Mouse (Mus musculus): Measurements from ENCODE around the gene Sh3gl2. TPM values are rescaled to one million over a fixed set of nuclear protein-coding genes. Genes with fewer than 3 reads are reported as not detected.

Sh3gl2 gene
- polyA plus RNA-seq, 1 experiment from 2014 or later: 14.8 TPM

- Histone ChIP-seq H3K9ac (ENCODE audit: low read length) (no peak overlapping the region), H3K27me3 (ENCODE audit: control insufficient read depth, insufficient read depth, low read length) (no peaks in the 10 kb centered on the region), H3K4me3 (ENCODE audit: low read depth, low read length) (no peak overlapping the region), H3K4me2 (ENCODE audit: low read depth) (no peak overlapping the region), H3K36me3 (ENCODE audit: control insufficient read depth, insufficient read depth, low read length) (no peaks in the 10 kb centered on the region), H3K9me3 (ENCODE audit: control insufficient read depth, low read length) (no peaks in the 10 kb centered on the region), H3K4me1 (ENCODE audit: control insufficient read depth, insufficient read depth, low read length) (no peaks in the 10 kb centered on the region), H3K27ac (ENCODE audit: low read depth, low read length) (no peak overlapping the region)
- 88% methylated on average over 7 of the region's 7 CpGs for WGBS
- no peak for ATAC-seq (ENCODE audit: insufficient read depth, low FRiP score, low TSS enrichment)
- DNase-seq (ENCODE audit: low spot score): no peak
Measured at GRCm38 (mm10) chr4:85526966-85527566, 322.1 kb downstream of the Sh3gl2 start.

- no peak for DNase-seq (ENCODE audit: low spot score)
- H3K4me2 ChIP-seq (ENCODE audit: low read depth): no peak overlapping the region
- H3K9ac ChIP-seq (ENCODE audit: low read length): no peak overlapping the region
- no peak overlapping the region for H3K27ac ChIP-seq (ENCODE audit: low read depth, low read length)
- 82% methylated on average over 1 of the region's 1 CpGs for WGBS
- no peak overlapping the region for H3K4me3 ChIP-seq (ENCODE audit: low read depth, low read length)
- H3K36me3 ChIP-seq (ENCODE audit: control insufficient read depth, insufficient read depth, low read length): no peaks in the 10 kb centered on the region
- no peaks in the 10 kb centered on the region for H3K27me3 ChIP-seq (ENCODE audit: control insufficient read depth, insufficient read depth, low read length)
- ATAC-seq (ENCODE audit: insufficient read depth, low FRiP score, low TSS enrichment): no peak
- no peaks in the 10 kb centered on the region for H3K9me3 ChIP-seq (ENCODE audit: control insufficient read depth, low read length)
- no peaks in the 10 kb centered on the region for H3K4me1 ChIP-seq (ENCODE audit: control insufficient read depth, insufficient read depth, low read length)
Measured at GRCm38 (mm10) chr4:85529852-85530251, 324.9 kb downstream of the Sh3gl2 start.

- Histone ChIP-seq H3K4me3 (ENCODE audit: low read depth, low read length) (no peak overlapping the region), H3K27ac (ENCODE audit: low read depth, low read length) (no peak overlapping the region), H3K27me3 (ENCODE audit: control insufficient read depth, insufficient read depth, low read length) (no peaks in the 10 kb centered on the region), H3K4me1 (ENCODE audit: control insufficient read depth, insufficient read depth, low read length) (no peaks in the 10 kb centered on the region), H3K4me2 (ENCODE audit: low read depth) (no peak overlapping the region), H3K9ac (ENCODE audit: low read length) (no peak overlapping the region), H3K9me3 (ENCODE audit: control insufficient read depth, low read length) (no peaks in the 10 kb centered on the region), H3K36me3 (ENCODE audit: control insufficient read depth, insufficient read depth, low read length) (no peaks in the 10 kb centered on the region)
- DNase-seq (ENCODE audit: low spot score) (no peak), ATAC-seq (ENCODE audit: insufficient read depth, low FRiP score, low TSS enrichment) (no peak)
- whole genome bisulfite sequencing: 81% methylated on average over 5 of the region's 5 CpGs
Measured at GRCm38 (mm10) chr4:85539677-85540076, 334.8 kb downstream of the Sh3gl2 start.

GRCm38 (mm10) chr4:85543221-85543620, 338.3 kb downstream of the Sh3gl2 start:
- no peak overlapping the region for H3K9ac ChIP-seq (ENCODE audit: low read length)
- H3K4me3 ChIP-seq (ENCODE audit: low read depth, low read length): no peak overlapping the region
- H3K27ac ChIP-seq (ENCODE audit: low read depth, low read length): no peak overlapping the region
- H3K9me3 ChIP-seq (ENCODE audit: control insufficient read depth, low read length): no peaks in the 10 kb centered on the region
- H3K4me2 ChIP-seq (ENCODE audit: low read depth): no peak overlapping the region
- ATAC-seq (ENCODE audit: insufficient read depth, low FRiP score, low TSS enrichment) (no peak), DNase-seq (ENCODE audit: low spot score) (no peak)
- H3K27me3 ChIP-seq (ENCODE audit: control insufficient read depth, insufficient read depth, low read length): no peaks in the 10 kb centered on the region
- WGBS: 83% methylated on average over 4 of the region's 4 CpGs
- no peaks in the 10 kb centered on the region for H3K4me1 ChIP-seq (ENCODE audit: control insufficient read depth, insufficient read depth, low read length)
- no peaks in the 10 kb centered on the region for H3K36me3 ChIP-seq (ENCODE audit: control insufficient read depth, insufficient read depth, low read length)

GRCm38 (mm10) chr4:85554696-85555095, 349.8 kb downstream of the Sh3gl2 start:
- H3K4me2 ChIP-seq (ENCODE audit: low read depth): no peak overlapping the region
- H3K4me1 ChIP-seq (ENCODE audit: control insufficient read depth, insufficient read depth, low read length): no peaks in the 10 kb centered on the region

GRCm38 (mm10) chr4:85559753-85560152, 354.8 kb downstream of the Sh3gl2 start:
- no peak overlapping the region for H3K4me2 ChIP-seq (ENCODE audit: low read depth)
- WGBS: 91% methylated on average over 6 of the region's 6 CpGs

More at GRCm38 (mm10) chr4:85554696-85555095, 349.8 kb downstream of the Sh3gl2 start:
- H3K27me3 ChIP-seq (ENCODE audit: control insufficient read depth, insufficient read depth, low read length): no peaks in the 10 kb centered on the region
- no peak overlapping the region for H3K27ac ChIP-seq (ENCODE audit: low read depth, low read length)
- no peaks in the 10 kb centered on the region for H3K9me3 ChIP-seq (ENCODE audit: control insufficient read depth, low read length)
- ATAC-seq (ENCODE audit: insufficient read depth, low FRiP score, low TSS enrichment): no peak
- no peak for DNase-seq (ENCODE audit: low spot score)
- WGBS: 76% methylated on average over 3 of the region's 3 CpGs
- H3K9ac ChIP-seq (ENCODE audit: low read length): no peak overlapping the region
- H3K4me3 ChIP-seq (ENCODE audit: low read depth, low read length): no peak overlapping the region
- H3K36me3 ChIP-seq (ENCODE audit: control insufficient read depth, insufficient read depth, low read length): no peaks in the 10 kb centered on the region

GRCm38 (mm10) chr4:85585426-85585825, 380.5 kb downstream of the Sh3gl2 start:
- ATAC-seq (ENCODE audit: insufficient read depth, low FRiP score, low TSS enrichment): no peak
- no peaks in the 10 kb centered on the region for H3K9me3 ChIP-seq (ENCODE audit: control insufficient read depth, low read length)
- H3K9ac ChIP-seq (ENCODE audit: low read length): no peak overlapping the region
- DNase-seq (ENCODE audit: low spot score): no peak
- H3K4me1 ChIP-seq (ENCODE audit: control insufficient read depth, insufficient read depth, low read length): no peaks in the 10 kb centered on the region
- 85% methylated on average over 2 of the region's 2 CpGs for WGBS
- H3K4me3 ChIP-seq (ENCODE audit: low read depth, low read length): no peak overlapping the region
- H3K27me3 ChIP-seq (ENCODE audit: control insufficient read depth, insufficient read depth, low read length): no peaks in the 10 kb centered on the region
- H3K27ac ChIP-seq (ENCODE audit: low read depth, low read length): no peak overlapping the region
- H3K4me2 ChIP-seq (ENCODE audit: low read depth): no peak overlapping the region
- no peaks in the 10 kb centered on the region for H3K36me3 ChIP-seq (ENCODE audit: control insufficient read depth, insufficient read depth, low read length)

More at GRCm38 (mm10) chr4:85559753-85560152, 354.8 kb downstream of the Sh3gl2 start:
- Histone ChIP-seq H3K27ac (ENCODE audit: low read depth, low read length) (no peak overlapping the region), H3K9me3 (ENCODE audit: control insufficient read depth, low read length) (no peaks in the 10 kb centered on the region), H3K4me3 (ENCODE audit: low read depth, low read length) (no peak overlapping the region), H3K4me1 (ENCODE audit: control insufficient read depth, insufficient read depth, low read length) (no peaks in the 10 kb centered on the region), H3K27me3 (ENCODE audit: control insufficient read depth, insufficient read depth, low read length) (no peaks in the 10 kb centered on the region), H3K36me3 (ENCODE audit: control insufficient read depth, insufficient read depth, low read length) (no peaks in the 10 kb centered on the region), H3K9ac (ENCODE audit: low read length) (no peak overlapping the region)
- ATAC-seq (ENCODE audit: insufficient read depth, low FRiP score, low TSS enrichment): no peak
- no peak for DNase-seq (ENCODE audit: low spot score)

- Histone ChIP-seq H3K27ac (ENCODE audit: low read depth, low read length) (no peak overlapping the region), H3K27me3 (ENCODE audit: control insufficient read depth, insufficient read depth, low read length) (no peaks in the 10 kb centered on the region), H3K9ac (ENCODE audit: low read length) (no peak overlapping the region), H3K4me3 (ENCODE audit: low read depth, low read length) (no peak overlapping the region), H3K4me1 (ENCODE audit: control insufficient read depth, insufficient read depth, low read length) (no peaks in the 10 kb centered on the region), H3K36me3 (ENCODE audit: control insufficient read depth, insufficient read depth, low read length) (no peaks in the 10 kb centered on the region), H3K4me2 (ENCODE audit: low read depth) (no peak overlapping the region), H3K9me3 (ENCODE audit: control insufficient read depth, low read length) (no peaks in the 10 kb centered on the region)
- ATAC-seq (ENCODE audit: insufficient read depth, low FRiP score, low TSS enrichment) (no peak), DNase-seq (ENCODE audit: low spot score) (no peak)
- WGBS: 90% methylated on average over 4 of the region's 4 CpGs
Measured at GRCm38 (mm10) chr4:85588928-85589327, 384.0 kb downstream of the Sh3gl2 start.

GRCm38 (mm10) chr4:85591037-85591436, 386.1 kb downstream of the Sh3gl2 start:
- H3K36me3 ChIP-seq (ENCODE audit: control insufficient read depth, insufficient read depth, low read length): no peaks in the 10 kb centered on the region
- no peaks in the 10 kb centered on the region for H3K27me3 ChIP-seq (ENCODE audit: control insufficient read depth, insufficient read depth, low read length)
- H3K27ac ChIP-seq (ENCODE audit: low read depth, low read length): no peak overlapping the region
- 78% methylated on average over 7 of the region's 7 CpGs for WGBS
- H3K4me2 ChIP-seq (ENCODE audit: low read depth): no peak overlapping the region
- no peak for ATAC-seq (ENCODE audit: insufficient read depth, low FRiP score, low TSS enrichment)
- DNase-seq (ENCODE audit: low spot score): no peak
- no peaks in the 10 kb centered on the region for H3K4me1 ChIP-seq (ENCODE audit: control insufficient read depth, insufficient read depth, low read length)
- H3K9ac ChIP-seq (ENCODE audit: low read length): no peak overlapping the region
- no peaks in the 10 kb centered on the region for H3K9me3 ChIP-seq (ENCODE audit: control insufficient read depth, low read length)
- no peak overlapping the region for H3K4me3 ChIP-seq (ENCODE audit: low read depth, low read length)

All from neural tube, embryonic 11.5 days (tissue).